Mouse (Mus musculus) forebrain, embryonic 16.5 days (tissue): ENCODE measurements at regions not wholly inside any gene's neighbourhood (a gene's known extent, or its start where the extent isn't known, plus 50 kb on each side); places are given as distances from the start of the nearest gene placed in this dataset.

Experiments
- ATAC-seq: fragments of 200-750 bp; cut with Nextera tagmentation; 2 replicates; pipeline ENCODE4 v1.8.0; 2017; ENCODE audit warnings: mild to moderate bottlenecking, moderate library complexity
- H3K27ac ChIP-seq: fragments of 300-500 bp; sonication (generic); 2 replicates; pipeline ENCODE4 v1.5.1; 2014; ENCODE audit warnings: low read length, control low read depth
- H3K27me3 ChIP-seq: fragments of 300-500 bp; sonication (generic); replicated peaks from 2 replicates; pipeline ENCODE4 v1.6.1; 2014; ENCODE audit warnings: low read length; ENCODE audit not compliant: control insufficient read depth, insufficient read depth
- H3K36me3 ChIP-seq: fragments of 300-500 bp; sonication (generic); 2 replicates; pipeline ENCODE4 v1.6.1; 2014; ENCODE audit not compliant: control insufficient read depth, insufficient read depth
- H3K4me1 ChIP-seq: fragments of 300-500 bp; sonication (generic); replicated peaks from 2 replicates; pipeline ENCODE4 v1.6.1; 2014; ENCODE audit warnings: low read length; ENCODE audit not compliant: control insufficient read depth, insufficient read depth
- H3K4me2 ChIP-seq: fragments of 300-500 bp; sonication (generic); 2 replicates; pipeline ENCODE4 v1.6.1; 2014; ENCODE audit warnings: mild to moderate bottlenecking, low read length, control low read depth
- H3K4me3 ChIP-seq: fragments of 300-500 bp; sonication (generic); replicated peaks from 2 replicates; pipeline ENCODE4 v1.5.1; 2014; ENCODE audit warnings: mild to moderate bottlenecking, low read length, control low read depth
- H3K9ac ChIP-seq: fragments of 300-500 bp; sonication (generic); replicated peaks from 2 replicates; pipeline ENCODE4 v1.6.1; 2014; ENCODE audit warnings: low read depth, low read length, control low read depth
- H3K9me3 ChIP-seq: fragments of 300-500 bp; sonication (generic); 2 replicates; pipeline ENCODE4 v1.6.1; 2016; ENCODE audit warnings: low read length; ENCODE audit not compliant: control insufficient read depth
- WGBS: fragments of 180-500 bp; shearing (Covaris S2); extraction: QIAGEN DNeasy Blood & Tissue Kit; methylation state at CpG from one replicate; pipeline ENCODE4 v1.1.7; 2014; 5-methylcytosine and 5-hydroxymethylcytosine counted together

DNA sequence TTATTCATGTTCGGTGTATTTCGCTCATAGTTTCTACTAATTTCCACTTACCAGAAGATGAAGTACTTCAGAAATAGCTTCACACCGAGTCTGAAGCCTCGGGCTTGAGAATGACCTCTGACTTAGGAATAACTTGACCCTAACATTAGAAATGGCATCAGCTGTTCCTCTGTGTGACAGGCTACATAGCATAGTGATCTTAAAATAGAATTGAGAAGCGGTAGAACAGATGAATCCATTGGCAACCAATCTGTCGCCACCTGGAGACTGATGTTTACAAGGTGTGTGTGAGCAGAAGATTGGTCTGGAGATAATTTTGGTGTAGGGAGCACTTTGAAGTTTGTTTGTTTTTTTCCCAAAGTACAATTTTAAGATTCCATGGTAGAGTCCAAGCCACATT is 60.9 kb upstream of the Ahi1 start:
- Histone ChIP-seq H3K27ac (no peak overlapping the region), H3K4me2 (no peak overlapping the region), H3K4me3 (no peak overlapping the region), H3K9me3 (no peaks in the 10 kb centered on the region), H3K9ac (no peak overlapping the region), H3K36me3 (no peaks in the 10 kb centered on the region), H3K27me3 (no peaks in the 10 kb centered on the region), H3K4me1 (no peaks in the 10 kb centered on the region)
- WGBS: 93% methylated on average over 6 of the region's 6 CpGs
- ATAC-seq: no peak

DNA sequence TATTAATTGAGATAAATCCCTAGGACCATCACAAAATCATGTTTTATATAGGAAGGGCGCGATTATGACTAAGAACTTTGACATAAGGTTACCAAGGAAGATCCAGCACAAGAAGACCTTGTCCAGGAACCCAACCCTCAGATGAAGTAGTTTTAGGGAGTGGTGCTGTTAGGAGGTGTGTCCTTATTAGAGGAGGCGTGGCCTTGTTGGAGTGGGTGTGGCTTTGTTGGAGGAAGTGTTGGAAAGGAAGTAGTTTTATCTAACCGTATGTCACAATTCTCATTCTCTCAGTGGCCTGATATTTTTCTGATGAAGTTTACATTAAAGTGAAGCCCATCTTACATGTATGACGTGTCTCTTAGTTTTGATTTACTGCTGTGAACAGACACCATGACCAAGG is 68.7 kb upstream of the Ahi1 start:
- Histone ChIP-seq H3K4me3 (no peak overlapping the region), H3K4me1 (no peaks in the 10 kb centered on the region), H3K27ac (no peak overlapping the region), H3K36me3 (no peaks in the 10 kb centered on the region), H3K9ac (no peak overlapping the region), H3K9me3 (no peaks in the 10 kb centered on the region), H3K27me3 (no peaks in the 10 kb centered on the region), H3K4me2 (no peak overlapping the region)
- 90% methylated on average over 5 of the region's 5 CpGs for WGBS
- ATAC-seq: no peak

DNA sequence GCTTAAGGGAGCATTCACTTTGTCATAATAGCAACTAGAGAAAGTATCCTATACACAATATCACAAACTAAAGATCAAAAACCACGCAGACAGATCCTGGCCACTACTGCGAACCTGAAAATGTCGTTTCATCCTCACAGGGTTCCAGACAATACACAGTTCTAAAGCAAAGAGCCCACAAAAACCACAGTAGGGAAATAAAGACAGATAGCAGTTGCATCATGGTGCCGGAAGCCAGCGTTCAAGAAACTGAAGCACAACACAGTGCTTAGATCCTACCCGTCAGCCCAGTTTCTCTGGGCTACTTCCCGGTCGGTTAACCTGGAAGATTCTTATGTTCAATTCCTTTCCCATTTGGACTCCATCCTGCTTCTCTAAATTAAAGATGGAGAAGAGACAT is 69.7 kb upstream of the Ahi1 start:
- Histone ChIP-seq H3K27me3 (no peaks in the 10 kb centered on the region), H3K4me3 (no peak overlapping the region), H3K9ac (no peak overlapping the region), H3K4me2 (no peak overlapping the region), H3K36me3 (no peaks in the 10 kb centered on the region), H3K9me3 (no peaks in the 10 kb centered on the region), H3K4me1 (no peaks in the 10 kb centered on the region), H3K27ac (no peak overlapping the region)
- 74% methylated on average over 8 of the region's 8 CpGs for WGBS
- ATAC-seq: no peak

DNA sequence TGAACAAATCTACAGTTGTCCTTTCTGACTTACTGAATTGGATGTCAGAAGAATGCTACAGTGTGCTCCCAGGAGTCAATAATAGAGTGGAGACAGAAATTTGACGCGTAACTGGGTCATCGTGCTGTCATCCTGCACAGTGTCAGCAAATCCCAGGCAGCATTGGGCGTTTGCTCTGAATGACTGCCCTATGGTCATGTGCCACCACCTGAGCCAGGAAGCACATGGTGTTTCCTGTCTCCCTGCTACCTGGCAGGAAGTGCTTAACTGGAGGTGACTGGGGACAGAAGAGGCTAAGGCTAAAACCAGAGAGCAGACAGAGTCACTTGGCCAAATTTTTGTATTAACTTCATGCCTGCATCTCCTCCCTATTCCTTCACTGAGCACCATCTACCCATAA is 72.1 kb upstream of the Ahi1 start:
- no peak overlapping the region for H3K4me2 ChIP-seq
- 93% methylated on average over 4 of the region's 4 CpGs for WGBS
- ATAC-seq: no peak
- H3K27me3 ChIP-seq: no peaks in the 10 kb centered on the region
- no peak overlapping the region for H3K9ac ChIP-seq
- H3K27ac ChIP-seq: no peak overlapping the region
- no peaks in the 10 kb centered on the region; the same call in 1 of the 2 replicates for H3K4me1 ChIP-seq
- no peaks in the 10 kb centered on the region for H3K9me3 ChIP-seq
- no peaks in the 10 kb centered on the region for H3K36me3 ChIP-seq
- no peak overlapping the region for H3K4me3 ChIP-seq

DNA sequence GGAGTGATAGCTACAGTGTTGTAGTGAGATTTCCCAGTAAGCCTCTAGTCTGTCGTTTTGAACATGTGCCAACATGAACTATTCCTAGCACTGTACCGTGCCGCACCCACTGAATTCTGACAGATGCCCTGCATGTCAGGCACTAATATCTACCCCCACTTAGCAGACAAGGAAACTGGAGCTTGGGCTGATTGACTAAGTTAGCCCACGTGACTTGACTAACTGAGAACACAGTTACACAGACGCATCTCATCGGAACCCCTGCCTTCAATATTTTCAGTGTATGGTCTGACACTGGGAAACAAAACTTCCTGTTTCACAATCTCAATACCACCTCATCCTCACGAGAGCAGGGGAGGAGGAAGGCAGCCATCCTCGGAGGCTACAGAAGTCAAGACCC is 72.9 kb upstream of the Ahi1 start:
- H3K9ac ChIP-seq: no peak overlapping the region
- no peak overlapping the region for H3K4me2 ChIP-seq
- H3K4me3 ChIP-seq: no peak overlapping the region
- H3K27ac ChIP-seq: no peak overlapping the region
- H3K36me3 ChIP-seq: no peaks in the 10 kb centered on the region
- no peaks in the 10 kb centered on the region for H3K27me3 ChIP-seq
- 84% methylated on average over 8 of the region's 8 CpGs for WGBS
- no peaks in the 10 kb centered on the region; the same call in 1 of the 2 replicates for H3K4me1 ChIP-seq
- ATAC-seq: no peak
- no peaks in the 10 kb centered on the region for H3K9me3 ChIP-seq

DNA sequence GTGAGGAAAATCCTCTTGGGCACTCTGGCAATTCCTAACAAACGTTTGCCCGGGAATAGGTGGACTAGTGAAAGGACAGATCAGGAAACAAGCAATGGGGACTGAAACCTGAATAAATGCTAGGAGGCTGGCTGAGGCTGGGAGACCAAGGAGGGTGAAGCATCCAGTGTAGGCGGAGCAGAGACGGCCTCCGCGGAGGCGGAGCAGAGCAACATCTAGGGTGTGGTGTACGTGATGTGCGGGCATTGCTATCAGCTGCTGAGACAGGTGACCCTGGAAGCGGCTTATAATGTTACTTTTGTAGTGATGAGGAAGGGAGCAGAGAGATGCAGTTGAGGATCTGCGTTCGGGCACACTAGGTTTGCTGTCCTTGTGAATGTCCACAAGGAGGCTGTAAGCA is 85.3 kb upstream of the Ahi1 start:
- H3K4me3 ChIP-seq: no peak overlapping the region
- 87% methylated on average over 12 of the region's 12 CpGs for WGBS
- H3K4me1 ChIP-seq: no peaks in the 10 kb centered on the region
- no peaks in the 10 kb centered on the region for H3K27me3 ChIP-seq
- no peak overlapping the region for H3K27ac ChIP-seq
- no peak overlapping the region for H3K9ac ChIP-seq
- no peak overlapping the region for H3K4me2 ChIP-seq
- ATAC-seq: no peak
- no peaks in the 10 kb centered on the region for H3K36me3 ChIP-seq
- H3K9me3 ChIP-seq: no peaks in the 10 kb centered on the region

DNA sequence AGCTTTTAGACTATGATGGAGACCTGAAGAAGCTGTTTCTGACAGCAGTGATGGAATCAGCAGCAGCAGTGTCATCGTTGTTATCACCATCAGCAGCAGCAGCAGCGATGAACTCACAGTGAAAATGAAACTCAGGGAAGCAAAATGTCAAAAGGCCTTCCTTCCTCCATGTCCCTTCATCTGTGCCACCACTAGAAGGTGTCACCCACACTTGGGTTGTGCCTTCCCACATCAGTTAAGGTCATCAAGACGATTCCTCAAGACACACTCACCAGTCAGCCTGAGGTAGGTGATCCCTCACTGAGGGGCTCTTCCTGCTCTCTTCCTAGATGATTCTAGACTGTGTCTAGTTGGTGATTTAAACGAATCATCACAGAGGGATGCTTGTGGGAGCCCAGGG is 87.3 kb upstream of the Ahi1 start:
- 88% methylated on average over 4 of the region's 4 CpGs for WGBS
- no peak for ATAC-seq

DNA sequence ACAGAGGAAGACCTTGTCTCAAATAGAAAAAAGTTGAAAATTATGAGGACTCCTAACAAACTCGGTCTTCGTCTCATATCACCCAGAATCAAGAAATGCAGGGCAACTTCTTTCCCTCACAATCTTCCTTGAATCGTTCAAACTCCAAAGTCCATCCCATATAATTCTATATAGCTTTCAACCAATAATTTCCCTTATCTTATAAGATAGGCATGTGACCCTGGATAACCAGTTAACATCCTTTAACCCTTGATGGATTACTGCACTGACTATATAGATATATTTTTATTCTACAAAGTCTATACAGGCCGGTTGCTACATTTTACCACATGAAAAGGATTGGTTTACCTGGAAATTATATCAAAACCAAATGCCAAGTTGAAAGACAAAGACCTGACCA is 94.9 kb upstream of the Ahi1 start:
- no peak for ATAC-seq
- H3K4me3 ChIP-seq: no peak overlapping the region
- no peaks in the 10 kb centered on the region; the same call in 1 of the 2 replicates for H3K9me3 ChIP-seq
- no peaks in the 10 kb centered on the region for H3K27me3 ChIP-seq
- peaks cover 8% of the 10 kb centered on the region for H3K4me1 ChIP-seq
- no peak overlapping the region for H3K9ac ChIP-seq
- no peaks in the 10 kb centered on the region for H3K36me3 ChIP-seq
- no peak overlapping the region for H3K27ac ChIP-seq
- H3K4me2 ChIP-seq: no peak overlapping the region
- WGBS: 92% methylated on average over 4 of the region's 4 CpGs

More for the DNA sequence above, 87.3 kb upstream of the Ahi1 start:
- Histone ChIP-seq H3K27me3 (no peaks in the 10 kb centered on the region), H3K4me3 (no peak overlapping the region), H3K4me2 (no peak overlapping the region), H3K36me3 (no peaks in the 10 kb centered on the region), H3K4me1 (no peaks in the 10 kb centered on the region), H3K9me3 (no peaks in the 10 kb centered on the region; the same call in 1 of the 2 replicates), H3K27ac (no peak overlapping the region), H3K9ac (no peak overlapping the region)

DNA sequence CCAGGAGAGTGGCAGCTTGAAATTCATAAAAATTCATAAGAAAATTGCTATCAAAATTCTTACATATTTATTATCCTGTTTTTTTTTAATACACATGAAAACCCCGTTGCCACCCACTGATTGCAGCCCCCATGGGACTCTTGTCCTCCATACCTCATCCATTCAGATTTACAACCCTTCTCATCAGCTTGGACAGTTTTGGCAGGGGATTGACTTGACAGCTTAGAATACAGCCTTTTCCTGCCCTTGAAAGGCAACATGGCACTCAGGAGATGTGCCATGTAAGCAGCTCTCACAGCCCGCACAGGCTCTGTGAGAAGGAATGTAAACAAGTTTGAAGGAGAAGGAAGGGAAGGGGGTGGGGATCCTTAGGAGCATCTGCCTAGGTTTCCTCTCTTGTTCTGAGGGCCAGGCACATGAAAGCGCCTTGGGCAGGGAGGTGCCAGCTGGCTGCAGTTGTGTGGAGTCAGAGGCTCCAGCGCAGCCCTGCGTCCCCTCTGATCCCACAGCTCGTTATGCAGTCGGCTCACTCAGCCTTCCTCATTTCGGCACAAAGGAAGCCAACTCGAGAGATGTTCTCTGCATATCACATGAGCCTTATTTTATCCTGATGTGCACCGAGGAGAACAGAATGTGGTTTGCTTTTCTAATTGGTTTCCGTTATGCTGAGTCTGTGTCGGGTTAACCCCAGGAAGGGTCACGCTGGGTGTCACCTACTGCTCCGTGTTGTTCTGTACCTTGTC is 97.6 kb upstream of the Ahi1 start:
- Histone ChIP-seq H3K9ac (no peak overlapping the region), H3K27me3 (no peaks in the 10 kb centered on the region), H3K9me3 (no peaks in the 10 kb centered on the region), H3K4me1 (peaks cover 8% of the 10 kb centered on the region), H3K4me3 (peak overlapping the region; percentile 18), H3K27ac (no peak overlapping the region; the same call in 1 of the 2 replicates), H3K36me3 (no peaks in the 10 kb centered on the region), H3K4me2 (peak overlapping the region; percentile 46)
- ATAC-seq: peak; percentile 88
- WGBS: 23% methylated on average over 14 of the region's 14 CpGs

DNA sequence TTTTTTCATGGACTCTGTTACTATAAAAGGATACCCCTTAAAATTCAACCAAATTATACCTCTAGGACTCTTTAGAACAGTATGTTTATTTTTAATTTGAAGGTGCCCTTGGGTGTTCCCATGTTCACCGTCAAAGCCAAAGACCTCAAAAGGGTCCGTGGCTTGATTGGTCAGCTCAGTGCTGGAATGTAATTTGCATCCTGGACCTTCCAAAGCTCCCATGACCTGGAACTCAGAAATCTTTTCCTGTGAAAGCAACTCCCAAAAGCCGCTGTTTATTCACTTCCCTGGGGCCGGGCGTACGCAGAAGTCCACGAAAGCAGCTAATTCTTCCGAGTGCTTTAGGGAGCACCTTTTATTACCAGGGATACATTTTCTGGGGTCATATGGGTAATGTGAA is 105.1 kb upstream of the Ahi1 start:
- Histone ChIP-seq H3K27me3 (no peaks in the 10 kb centered on the region), H3K9ac (no peak overlapping the region), H3K4me1 (peaks cover 9% of the 10 kb centered on the region), H3K4me2 (no peak overlapping the region), H3K27ac (no peak overlapping the region), H3K9me3 (no peaks in the 10 kb centered on the region), H3K4me3 (no peak overlapping the region), H3K36me3 (no peaks in the 10 kb centered on the region)
- no peak for ATAC-seq
- 83% methylated on average over 8 of the region's 8 CpGs for WGBS
